Mouse (Mus musculus) embryonic fibroblast, embryonic 13.5 days (primary cell): ENCODE results near the gene Hccs.

Experiments used
- CTCF ChIP-seq: IDR thresholded peaks from 2 replicates; pipeline ENCODE4 v1.5.1; 2011; ENCODE audit warnings: mild to moderate bottlenecking, control low read depth, low read length, moderate library complexity, borderline replicate concordance; ENCODE audit not compliant: insufficient read depth
- POLR2A ChIP-seq: IDR thresholded peaks from 2 replicates; pipeline ENCODE4 v1.6.1; 2011; ENCODE audit warnings: low read depth, mild to moderate bottlenecking, control low read depth, low read length, moderate library complexity

- TF ChIP-seq CTCF (no peak), POLR2A (peak; percentile 40; the same call in 1 of the 2 replicates)
These were observed at the start of gene Hccs for GRCm38 (mm10) chrX:169319945-169320667.
